Mouse (Mus musculus): Measurements from ENCODE around the gene Ppard. TPM values are rescaled to one million over a fixed set of nuclear protein-coding genes. Genes with fewer than 3 reads are reported as not detected.

The Ppard gene
- polyA plus RNA-seq, 1 experiment from 2014 or later: 2.2 TPM

GRCm38 (mm10) chr17:28226014-28226413 is 6.5 kb upstream of the Ppard start:
- peaks cover 28% of the 10 kb centered on the region for H3K27me3 ChIP-seq
- under 1% methylated on average over 21 of the region's 21 CpGs for WGBS
- peak overlapping the region; percentile 37 for H3K4me3 ChIP-seq
- H3K36me3 ChIP-seq: no peaks in the 10 kb centered on the region
- peak overlapping the region; percentile 44; the same call in 1 of the 2 replicates for H3K27ac ChIP-seq (replicated peaks)
- H3K9me3 ChIP-seq: no peaks in the 10 kb centered on the region
- H3K9ac ChIP-seq (replicated peaks): peak overlapping the region; percentile 56
- peak; percentile 58 for ATAC-seq (ENCODE audit: low FRiP score, low read depth)
- H3K4me2 ChIP-seq (replicated peaks): peak overlapping the region; percentile 60
- H3K4me1 ChIP-seq: peaks cover 22% of the 10 kb centered on the region

GRCm38 (mm10) chr17:28230486-28230885 is 2.0 kb upstream of the Ppard start:
- Histone ChIP-seq H3K9me3 (no peaks in the 10 kb centered on the region), H3K4me3 (no peak overlapping the region), H3K27ac (replicated peaks) (no peak overlapping the region), H3K27me3 (peaks cover 15% of the 10 kb centered on the region), H3K4me1 (peaks cover 15% of the 10 kb centered on the region), H3K4me2 (replicated peaks) (no peak overlapping the region), H3K36me3 (no peaks in the 10 kb centered on the region), H3K9ac (replicated peaks) (no peak overlapping the region)
- 82% methylated on average over 6 of the region's 6 CpGs for WGBS
- no peak for ATAC-seq (ENCODE audit: low FRiP score, low read depth)

GRCm38 (mm10) chr17:28231026-28231736 is 1.3 kb upstream of the Ppard start:
- Histone ChIP-seq H3K4me2 (replicated peaks) (no peak overlapping the region), H3K4me3 (no peak overlapping the region), H3K36me3 (no peaks in the 10 kb centered on the region), H3K9ac (replicated peaks) (no peak overlapping the region), H3K27ac (replicated peaks) (no peak overlapping the region), H3K4me1 (peaks cover 10% of the 10 kb centered on the region), H3K9me3 (no peaks in the 10 kb centered on the region), H3K27me3 (peaks cover 12% of the 10 kb centered on the region; the same call in 1 of the 2 replicates)
- ATAC-seq (ENCODE audit: low FRiP score, low read depth): no peak
- 86% methylated on average over 18 of the region's 18 CpGs for WGBS

GRCm38 (mm10) chr17:28233091-28233731 is 711 bp downstream of the Ppard start:
- no peaks in the 10 kb centered on the region for H3K9me3 ChIP-seq
- peak overlapping the region; percentile 70 for H3K4me3 ChIP-seq
- 5% methylated on average over 17 of the region's 17 CpGs for WGBS
- peaks cover 7% of the 10 kb centered on the region for H3K4me1 ChIP-seq
- H3K27ac ChIP-seq (replicated peaks): peak overlapping the region; percentile 58
- no peak for ATAC-seq (ENCODE audit: low FRiP score, low read depth)
- H3K4me2 ChIP-seq (replicated peaks): peak overlapping the region; percentile 91
- H3K9ac ChIP-seq (replicated peaks): peak overlapping the region; percentile 82
- H3K36me3 ChIP-seq: no peaks in the 10 kb centered on the region
- peaks cover 12% of the 10 kb centered on the region; the same call in 1 of the 2 replicates for H3K27me3 ChIP-seq

- Histone ChIP-seq H3K9me3 (no peaks in the 10 kb centered on the region), H3K27ac (replicated peaks) (no peak overlapping the region), H3K9ac (replicated peaks) (no peak overlapping the region; the same call in 1 of the 2 replicates), H3K4me1 (peaks cover 7% of the 10 kb centered on the region), H3K4me3 (no peak overlapping the region), H3K36me3 (0 out of 2 replicates have a peak, but pooled peaks cover 5% of the 10 kb centered on the region), H3K27me3 (peaks cover 10% of the 10 kb centered on the region; the same call in 1 of the 2 replicates), H3K4me2 (replicated peaks) (no peak overlapping the region)
- ATAC-seq (ENCODE audit: low FRiP score, low read depth): no peak
- whole genome bisulfite sequencing: 88% methylated on average over 5 of the region's 5 CpGs
Measured at GRCm38 (mm10) chr17:28234641-28235040, 2.1 kb downstream of the Ppard start.

GRCm38 (mm10) chr17:28235982-28236635 is 3.6 kb downstream of the Ppard start:
- H3K9ac ChIP-seq (replicated peaks): no peak overlapping the region
- H3K9me3 ChIP-seq: no peaks in the 10 kb centered on the region
- 0 out of 2 replicates have a peak, but pooled peaks cover 5% of the 10 kb centered on the region for H3K36me3 ChIP-seq
- 82% methylated on average over 7 of the region's 7 CpGs for WGBS
- 0 out of 2 replicates have a peak overlapping the region, but pooled peaks have one; percentile 16 for H3K27ac ChIP-seq (replicated peaks)
- ATAC-seq (ENCODE audit: low FRiP score, low read depth): no peak
- no peak overlapping the region for H3K4me3 ChIP-seq
- H3K4me1 ChIP-seq: peaks cover 7% of the 10 kb centered on the region
- peaks cover 2% of the 10 kb centered on the region; the same call in 1 of the 2 replicates for H3K27me3 ChIP-seq
- H3K4me2 ChIP-seq (replicated peaks): no peak overlapping the region

- no peaks in the 10 kb centered on the region for H3K9me3 ChIP-seq
- peaks cover 5% of the 10 kb centered on the region; the same call in 1 of the 2 replicates for H3K36me3 ChIP-seq
- ATAC-seq (ENCODE audit: low FRiP score, low read depth): no peak
- 91% methylated on average over 4 of the region's 4 CpGs for WGBS
- H3K4me2 ChIP-seq (replicated peaks): no peak overlapping the region
- H3K9ac ChIP-seq (replicated peaks): no peak overlapping the region
- no peaks in the 10 kb centered on the region for H3K27me3 ChIP-seq
- H3K27ac ChIP-seq (replicated peaks): no peak overlapping the region
- no peak overlapping the region for H3K4me3 ChIP-seq
- peaks cover 7% of the 10 kb centered on the region for H3K4me1 ChIP-seq
Measured at GRCm38 (mm10) chr17:28236636-28237015, 4.1 kb downstream of the Ppard start.

GRCm38 (mm10) chr17:28237362-28237761 is 4.9 kb downstream of the Ppard start:
- Histone ChIP-seq H3K9ac (replicated peaks) (no peak overlapping the region), H3K27ac (replicated peaks) (no peak overlapping the region), H3K4me3 (no peak overlapping the region), H3K36me3 (peaks cover 5% of the 10 kb centered on the region; the same call in 1 of the 2 replicates), H3K27me3 (no peaks in the 10 kb centered on the region), H3K4me2 (replicated peaks) (no peak overlapping the region), H3K4me1 (peaks cover 7% of the 10 kb centered on the region), H3K9me3 (no peaks in the 10 kb centered on the region)
- no peak for ATAC-seq (ENCODE audit: low FRiP score, low read depth)
- WGBS: 56% methylated on average over 5 of the region's 5 CpGs

- H3K4me2 ChIP-seq (replicated peaks): no peak overlapping the region
- ATAC-seq (ENCODE audit: low FRiP score, low read depth): no peak
- WGBS: 76% methylated on average over 6 of the region's 6 CpGs
Measured at GRCm38 (mm10) chr17:28237874-28238273, 5.4 kb downstream of the Ppard start.

GRCm38 (mm10) chr17:28240846-28241245 is 8.3 kb downstream of the Ppard start:
- H3K4me1 ChIP-seq: peaks cover 12% of the 10 kb centered on the region; the same call in 1 of the 2 replicates
- no peak overlapping the region for H3K4me2 ChIP-seq (replicated peaks)
- no peaks in the 10 kb centered on the region for H3K9me3 ChIP-seq
- ATAC-seq (ENCODE audit: low FRiP score, low read depth): no peak
- WGBS: 93% methylated on average over 5 of the region's 5 CpGs
- H3K4me3 ChIP-seq: no peak overlapping the region
- no peak overlapping the region for H3K27ac ChIP-seq (replicated peaks)
- H3K27me3 ChIP-seq: no peaks in the 10 kb centered on the region
- no peak overlapping the region for H3K9ac ChIP-seq (replicated peaks)
- H3K36me3 ChIP-seq: peaks cover 5% of the 10 kb centered on the region; the same call in 1 of the 2 replicates

More at GRCm38 (mm10) chr17:28237874-28238273, 5.4 kb downstream of the Ppard start:
- peaks cover 5% of the 10 kb centered on the region; the same call in 1 of the 2 replicates for H3K36me3 ChIP-seq
- H3K9me3 ChIP-seq: no peaks in the 10 kb centered on the region
- no peak overlapping the region for H3K9ac ChIP-seq (replicated peaks)
- no peak overlapping the region for H3K27ac ChIP-seq (replicated peaks)
- H3K27me3 ChIP-seq: no peaks in the 10 kb centered on the region
- peaks cover 7% of the 10 kb centered on the region for H3K4me1 ChIP-seq
- H3K4me3 ChIP-seq: no peak overlapping the region

GRCm38 (mm10) chr17:28242296-28242695 is 9.8 kb downstream of the Ppard start:
- Histone ChIP-seq H3K4me2 (replicated peaks) (no peak overlapping the region), H3K36me3 (peaks cover 5% of the 10 kb centered on the region; the same call in 1 of the 2 replicates), H3K27me3 (no peaks in the 10 kb centered on the region), H3K9ac (replicated peaks) (no peak overlapping the region), H3K4me1 (peaks cover 16% of the 10 kb centered on the region; the same call in 1 of the 2 replicates), H3K27ac (replicated peaks) (no peak overlapping the region), H3K4me3 (no peak overlapping the region), H3K9me3 (no peaks in the 10 kb centered on the region)
- ATAC-seq (ENCODE audit: low FRiP score, low read depth): no peak
- WGBS: 93% methylated on average over 6 of the region's 6 CpGs
